Mouse (Mus musculus): Measurements from ENCODE around the gene Klri2.
"Not testable (repeated sequence)": the region's sequence is repeated elsewhere in the genome, so short reads cannot be mapped to it uniquely, and the experiment has no call there.

Klri2 gene

DNA sequence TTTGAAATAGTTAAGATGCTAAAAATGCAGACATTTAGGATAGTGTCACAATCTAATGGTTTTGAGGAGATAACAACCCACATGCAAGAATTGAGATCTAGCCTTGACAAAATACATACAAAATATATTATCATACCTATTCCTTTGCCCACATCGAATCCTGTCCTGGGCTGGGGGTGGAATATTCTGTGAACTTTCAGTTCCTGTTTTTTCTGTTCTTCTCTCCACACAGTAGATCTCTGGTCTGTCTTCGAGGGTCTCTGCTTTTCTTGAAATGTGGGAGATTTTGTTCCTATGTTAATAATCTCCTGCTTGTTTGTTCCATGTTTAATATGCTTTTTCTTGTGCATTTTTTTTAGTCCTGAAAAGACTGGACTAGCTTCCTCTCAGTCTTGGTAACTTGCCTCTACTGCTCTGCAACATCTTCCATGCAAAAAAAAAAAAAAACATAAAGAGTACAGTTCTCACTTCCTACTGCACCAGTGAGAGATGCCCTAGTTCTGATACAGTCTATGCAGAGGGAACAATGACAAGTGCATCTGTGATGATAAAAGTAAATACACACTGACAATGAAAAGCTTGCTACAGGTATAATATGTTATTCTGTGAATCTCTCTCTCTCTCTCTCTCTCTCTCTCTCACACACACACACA is at the start of gene Klri2:
Gene Klri2, minus strand, starts transcription at position 416 of the 653 bp plus-strand sequence.
- DNase-seq (ENCODE audit: low spot score in 2 of 2) = no peak

GRCm38 (mm10) chr6:129784170-129784569 is 43.9 kb upstream of the Klri2 start, which contains the start of gene Gm156:
Gene Gm156 (minus strand): TSS chr6:129784270.
- not testable (repeated sequence) for DNase-seq (ENCODE audit: low spot score in 2 of 2)

DNA sequence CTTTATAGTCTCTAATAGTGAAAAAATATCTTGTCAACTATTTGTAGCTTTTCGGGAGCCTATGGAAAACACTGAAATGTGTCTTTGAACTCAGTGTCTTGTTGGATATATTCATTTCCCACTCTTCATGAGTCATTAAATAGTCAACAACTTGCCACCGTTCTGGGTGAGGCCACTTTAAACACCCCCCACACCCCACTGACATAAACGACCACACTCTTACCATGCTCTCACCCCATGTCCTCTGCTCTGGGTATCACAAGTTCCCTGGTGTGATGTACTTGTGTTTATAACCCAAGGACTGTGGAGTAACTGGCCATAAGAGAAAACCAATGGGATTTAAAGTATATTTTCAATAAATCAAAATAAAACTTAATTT is 7.4 kb upstream of the Klri2 start:
- no peak for DNase-seq (ENCODE audit: low spot score in 2 of 2)

GRCm38 (mm10) chr6:129747016-129747653 is 6.9 kb upstream of the Klri2 start:
- no peak for DNase-seq (ENCODE audit: low spot score in 2 of 2)

DNA sequence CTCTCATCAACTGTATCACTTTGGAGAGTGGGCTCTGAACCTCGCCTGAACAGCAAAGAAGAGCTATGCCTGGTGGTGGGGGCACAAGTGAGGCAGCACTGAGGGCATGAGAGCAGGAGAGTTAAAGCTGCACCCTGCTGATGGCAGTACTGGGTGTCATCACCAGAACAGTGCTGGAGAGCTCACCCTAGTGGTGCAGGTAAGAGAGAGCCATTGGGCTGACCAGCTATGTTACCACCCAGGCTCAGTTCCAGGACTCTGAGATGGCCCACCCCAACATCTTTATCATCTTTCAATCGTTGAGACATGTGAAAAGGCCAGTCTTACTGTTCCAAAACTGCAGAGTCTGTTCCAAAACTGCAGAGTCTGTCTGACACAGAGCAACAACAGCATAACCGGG is 5.9 kb upstream of the Klri2 start:
- no peak for DNase-seq (ENCODE audit: low spot score in 2 of 2)

GRCm38 (mm10) chr6:129736414-129736813 is 3.9 kb downstream of the Klri2 start:
- DNase-seq (ENCODE audit: low spot score in 2 of 2) = no peak

- no peak for DNase-seq (ENCODE audit: low spot score in 2 of 2)
Measured at GRCm38 (mm10) chr6:129727237-129727636, 13.0 kb downstream of the Klri2 start.

GRCm38 (mm10) chr6:129721390-129721789 is 18.9 kb downstream of the Klri2 start:
- no peak for DNase-seq (ENCODE audit: low spot score in 2 of 2)

DNA sequence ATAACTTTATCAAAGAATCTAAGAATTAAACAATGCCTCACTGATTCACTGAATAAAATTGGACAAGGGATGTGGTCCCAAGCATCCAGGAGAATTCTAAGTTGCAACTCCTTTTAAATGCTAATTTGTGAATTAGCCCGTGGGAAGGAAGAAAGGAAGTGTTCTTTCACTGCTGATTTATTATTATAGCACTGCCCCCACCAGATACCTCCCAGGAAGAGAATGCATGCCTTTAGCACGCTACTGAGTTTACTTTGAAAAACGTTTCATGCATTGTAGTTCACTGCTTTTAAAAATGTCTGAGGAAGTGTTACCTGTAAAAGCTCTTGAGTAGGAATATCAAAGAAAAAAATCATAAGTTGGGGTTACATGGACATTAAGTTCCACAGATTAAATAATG is 19.8 kb downstream of the Klri2 start:
- no peak for DNase-seq (ENCODE audit: low spot score in 2 of 2)

DNA sequence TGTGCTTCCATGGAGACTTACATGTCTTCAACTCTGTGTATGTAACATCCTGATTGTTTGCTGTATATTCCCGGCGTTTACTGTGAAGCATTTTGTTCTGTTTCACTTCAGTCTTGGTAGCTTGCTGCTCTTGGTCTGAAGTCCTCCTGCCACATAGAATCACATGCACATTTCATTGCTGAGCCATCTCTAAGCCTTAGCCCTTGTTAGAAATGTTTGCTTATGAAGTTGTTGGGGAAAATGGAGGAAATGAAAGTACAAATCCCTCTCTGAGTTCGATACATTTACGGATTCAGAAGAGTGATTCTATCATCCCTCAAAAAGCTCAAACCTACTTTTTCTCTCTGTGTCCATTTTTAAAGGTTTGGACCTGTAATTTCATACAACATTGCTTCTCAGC is 23.3 kb downstream of the Klri2 start, which contains the start of gene Klri1:
Gene Klri1, minus strand, starts transcription at position 101 of the 400 bp plus-strand sequence.
- DNase-seq (ENCODE audit: low spot score in 2 of 2) = no peak

GRCm38 (mm10) chr6:129713566-129713965 is 26.7 kb downstream of the Klri2 start:
- no peak for DNase-seq (ENCODE audit: low spot score in 2 of 2)

- DNase-seq (ENCODE audit: low spot score in 2 of 2) = not testable (repeated sequence)
Measured at GRCm38 (mm10) chr6:129691436-129691835, 48.8 kb downstream of the Klri2 start.

- peak in 1 of 2 experiments; percentile 4 for DNase-seq (ENCODE audit: low spot score in 2 of 2)
Measured at GRCm38 (mm10) chr6:129680379-129680778, 59.9 kb downstream of the Klri2 start.
